Mouse (Mus musculus) liver, adult 2 months (tissue): ENCODE measurements at regions not wholly inside any gene's neighbourhood (a gene's known extent, or its start where the extent isn't known, plus 50 kb on each side); places are given as distances from the start of the nearest gene placed in this dataset.

Experiments
- DNase-seq: peaks from one replicate; pipeline ENCODE4 v3.0.0-alpha.2; 2011; ENCODE audit warnings: low read depth, low spot score; ENCODE audit errors: extremely low read depth
- H3K27ac ChIP-seq: fragments of 200-500 bp; replicated peaks from 2 replicates; pipeline ENCODE4 v1.5.1; 2012; ENCODE audit warnings: low read depth, mild to moderate bottlenecking, control low read depth, inconsistent platforms, low read length; ENCODE audit not compliant: insufficient read depth
- H3K27me3 ChIP-seq: fragments of 200-500 bp; 2 replicates; pipeline ENCODE4 v1.6.1; 2012; ENCODE audit warnings: mild to moderate bottlenecking, moderate library complexity, low read length, inconsistent platforms; ENCODE audit not compliant: control insufficient read depth, insufficient read depth
- H3K36me3 ChIP-seq: fragments of 200-500 bp; 2 replicates; pipeline ENCODE4 v1.6.1; 2012; ENCODE audit warnings: low read length, inconsistent platforms; ENCODE audit not compliant: control insufficient read depth, insufficient read depth
- H3K4me1 ChIP-seq: fragments of 200-500 bp; 2 replicates; pipeline ENCODE4 v1.6.1; 2011; ENCODE audit warnings: low read length; ENCODE audit not compliant: control insufficient read depth, insufficient read depth
- H3K4me3 ChIP-seq: fragments of 200-500 bp; 2 replicates; pipeline ENCODE4 v1.5.1; 2011; ENCODE audit warnings: low read depth, mild to moderate bottlenecking, control low read depth, low read length, moderate library complexity; ENCODE audit not compliant: insufficient read depth
- H3K79me2 ChIP-seq: fragments of 200-500 bp; 2 replicates; pipeline ENCODE4 v1.6.1; 2012; ENCODE audit warnings: inconsistent platforms, mild to moderate bottlenecking, low read length, moderate library complexity; ENCODE audit not compliant: control insufficient read depth, insufficient read depth
- H3K9ac ChIP-seq: fragments of 200-500 bp; 2 replicates; pipeline ENCODE4 v1.6.1; 2012; ENCODE audit warnings: low read depth, mild to moderate bottlenecking, control low read depth, inconsistent platforms, low read length
- CTCF ChIP-seq: fragments of 200-500 bp; IDR thresholded peaks from 2 replicates; pipeline ENCODE4 v1.5.1; 2011; ENCODE audit warnings: low read depth, low read length, control low read depth
- POLR2A ChIP-seq: fragments of 200-500 bp; IDR thresholded peaks from 2 replicates; pipeline ENCODE4 v1.6.1; 2011; ENCODE audit warnings: low read length, control low read depth; ENCODE audit not compliant: insufficient read depth; ENCODE audit errors: extremely low read depth
- WGBS: fragments of 180-500 bp; shearing (Covaris S2); methylation state at CpG from one replicate; pipeline ENCODE4 v1.1.7; 2018; 5-methylcytosine and 5-hydroxymethylcytosine counted together

DNA sequence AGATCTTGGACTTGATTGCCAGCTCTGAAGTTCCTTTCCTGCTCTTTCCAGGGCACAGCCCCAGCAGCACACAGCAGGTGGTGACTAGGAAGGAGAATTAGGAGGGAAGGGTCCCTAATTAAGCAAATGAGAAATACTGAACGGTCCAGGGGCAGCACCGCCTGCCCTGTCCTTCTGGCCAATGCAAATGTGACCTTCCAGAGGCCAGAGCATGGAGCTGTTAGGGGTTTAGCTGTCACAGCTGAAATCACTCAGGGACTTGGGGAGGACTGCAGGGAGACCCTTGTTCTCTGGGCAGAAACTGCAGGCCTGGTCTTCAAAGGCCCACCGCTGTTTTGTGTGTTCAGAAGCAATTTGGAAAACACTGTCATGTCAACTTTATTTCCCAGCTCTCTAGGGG is 400.2 kb upstream of the Got2 start:
- no peak overlapping the region for H3K27ac ChIP-seq
- TF ChIP-seq POLR2A (no peak), CTCF (no peak)
- WGBS = 40% methylated on average over 3 of the region's 3 CpGs
- no peak overlapping the region for H3K9ac ChIP-seq
- DNase-seq = no peak
- no peak overlapping the region for H3K4me3 ChIP-seq
- no peaks in the 10 kb centered on the region for H3K36me3 ChIP-seq
- H3K4me1 ChIP-seq = no peaks in the 10 kb centered on the region
- no peaks in the 10 kb centered on the region for H3K27me3 ChIP-seq
- H3K79me2 ChIP-seq = no peaks in the 10 kb centered on the region

DNA sequence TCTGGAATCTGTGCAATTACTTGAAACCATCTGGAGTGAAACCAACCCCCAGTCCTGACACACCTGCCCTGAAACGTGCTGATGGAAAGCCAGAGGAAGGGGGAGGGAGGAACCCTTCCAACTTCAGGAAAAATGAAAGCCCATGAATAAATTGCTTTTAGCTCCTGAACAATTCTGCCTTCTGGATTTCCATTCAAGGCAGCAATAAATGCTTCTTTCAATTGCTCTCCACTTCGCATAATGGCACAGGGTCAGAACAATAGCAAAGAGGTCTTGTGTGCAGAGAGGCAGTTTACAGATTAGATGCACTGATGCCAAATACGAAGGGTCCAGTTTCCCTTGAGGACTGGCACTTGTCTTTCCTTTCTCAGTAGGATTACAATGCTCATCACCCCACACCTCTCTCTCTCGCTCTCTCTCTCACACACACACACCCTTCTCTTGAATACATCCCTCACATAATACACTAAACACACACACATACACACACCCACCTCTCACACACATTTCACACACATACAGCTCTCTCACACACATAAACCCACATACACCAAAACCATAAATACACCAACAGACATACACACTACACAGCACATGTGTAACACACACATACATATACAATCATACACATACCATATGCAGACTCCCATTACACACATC is 389.3 kb upstream of the Got2 start:
- no peaks in the 10 kb centered on the region for H3K79me2 ChIP-seq
- no peak overlapping the region for H3K27ac ChIP-seq
- H3K4me3 ChIP-seq = no peak overlapping the region
- no peaks in the 10 kb centered on the region for H3K36me3 ChIP-seq
- DNase-seq = no peak
- 69% methylated on average over 4 of the region's 4 CpGs for WGBS
- H3K9ac ChIP-seq = no peak overlapping the region
- no peaks in the 10 kb centered on the region for H3K4me1 ChIP-seq
- no peaks in the 10 kb centered on the region for H3K27me3 ChIP-seq
- TF ChIP-seq POLR2A (no peak), CTCF (no peak)

DNA sequence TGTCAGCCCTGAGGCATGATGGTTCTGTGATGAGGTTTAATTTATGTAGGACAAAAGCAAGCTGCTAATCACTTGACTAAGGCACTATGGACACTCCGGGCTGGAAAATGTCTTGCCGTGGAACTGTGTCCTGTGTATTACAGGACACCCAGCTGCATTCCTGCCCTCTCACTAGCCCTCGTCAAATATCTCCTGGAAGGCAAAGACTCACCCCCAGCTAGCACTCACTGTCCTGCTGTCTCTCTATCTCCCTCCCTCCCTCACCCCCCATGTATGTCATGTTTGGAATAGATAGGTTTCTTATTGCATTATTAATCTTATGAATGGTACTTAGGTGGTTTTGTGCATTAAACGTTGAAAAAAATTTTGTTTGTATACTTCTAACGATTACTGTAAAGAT is 388.7 kb upstream of the Got2 start:
- H3K79me2 ChIP-seq = no peaks in the 10 kb centered on the region
- no peak for DNase-seq
- no peaks in the 10 kb centered on the region for H3K27me3 ChIP-seq
- no peak overlapping the region for H3K9ac ChIP-seq
- TF ChIP-seq POLR2A = no peak
- no peak for TF ChIP-seq CTCF
- WGBS = 71% methylated on average over 5 of the region's 5 CpGs
- H3K4me1 ChIP-seq = no peaks in the 10 kb centered on the region
- H3K36me3 ChIP-seq = no peaks in the 10 kb centered on the region
- H3K4me3 ChIP-seq = no peak overlapping the region
- no peak overlapping the region for H3K27ac ChIP-seq

DNA sequence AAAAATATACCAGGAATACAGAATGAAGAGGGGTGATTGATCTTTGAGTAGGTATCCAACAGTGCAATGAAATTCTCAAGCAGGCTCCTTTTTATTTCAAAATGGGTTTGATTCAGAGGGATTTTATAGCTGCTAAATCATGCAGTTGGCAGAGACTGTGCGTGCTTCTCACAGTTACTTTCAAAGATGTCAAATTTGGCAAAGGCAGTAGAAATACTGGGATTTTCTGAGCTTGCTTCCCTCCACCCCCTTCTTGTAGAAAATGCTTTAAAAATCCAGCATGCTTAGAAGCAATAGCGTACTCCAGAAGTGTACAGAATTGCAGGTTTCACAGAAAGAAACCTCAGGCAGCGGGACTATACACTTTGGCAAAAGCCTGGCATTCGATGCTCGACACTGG is 367.9 kb upstream of the Got2 start:
- no peak overlapping the region for H3K27ac ChIP-seq
- TF ChIP-seq CTCF (no peak), POLR2A (no peak)
- DNase-seq = no peak
- H3K9ac ChIP-seq = no peak overlapping the region
- H3K4me1 ChIP-seq = no peaks in the 10 kb centered on the region
- 85% methylated on average over 5 of the region's 5 CpGs for WGBS
- H3K36me3 ChIP-seq = no peaks in the 10 kb centered on the region
- H3K79me2 ChIP-seq = no peaks in the 10 kb centered on the region
- H3K27me3 ChIP-seq = no peaks in the 10 kb centered on the region
- H3K4me3 ChIP-seq = no peak overlapping the region

DNA sequence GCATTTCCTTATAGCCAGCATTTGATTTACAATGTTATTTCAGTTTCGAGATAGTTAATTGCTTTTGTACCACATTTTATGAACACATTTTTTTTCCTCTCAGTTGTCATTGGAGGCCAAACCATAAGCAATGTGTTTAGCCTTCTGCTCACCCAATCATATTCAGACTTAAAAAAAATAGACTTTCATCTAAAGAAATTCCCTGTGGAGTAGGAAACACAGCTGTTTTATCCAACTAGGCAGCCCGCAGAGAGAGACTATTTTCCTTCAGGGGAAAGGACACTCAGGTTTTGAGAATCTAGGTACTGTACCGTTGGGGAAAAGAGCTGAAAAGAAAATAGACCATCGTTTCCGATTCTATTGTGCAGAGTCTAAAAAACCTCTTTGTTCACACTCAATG is 367.5 kb upstream of the Got2 start:
- Histone ChIP-seq H3K4me3 (no peak overlapping the region), H3K9ac (no peak overlapping the region), H3K27me3 (no peaks in the 10 kb centered on the region), H3K27ac (no peak overlapping the region), H3K36me3 (no peaks in the 10 kb centered on the region), H3K4me1 (no peaks in the 10 kb centered on the region), H3K79me2 (no peaks in the 10 kb centered on the region)
- 76% methylated on average over 5 of the region's 5 CpGs for WGBS
- TF ChIP-seq CTCF = no peak
- no peak for TF ChIP-seq POLR2A
- DNase-seq = no peak

DNA sequence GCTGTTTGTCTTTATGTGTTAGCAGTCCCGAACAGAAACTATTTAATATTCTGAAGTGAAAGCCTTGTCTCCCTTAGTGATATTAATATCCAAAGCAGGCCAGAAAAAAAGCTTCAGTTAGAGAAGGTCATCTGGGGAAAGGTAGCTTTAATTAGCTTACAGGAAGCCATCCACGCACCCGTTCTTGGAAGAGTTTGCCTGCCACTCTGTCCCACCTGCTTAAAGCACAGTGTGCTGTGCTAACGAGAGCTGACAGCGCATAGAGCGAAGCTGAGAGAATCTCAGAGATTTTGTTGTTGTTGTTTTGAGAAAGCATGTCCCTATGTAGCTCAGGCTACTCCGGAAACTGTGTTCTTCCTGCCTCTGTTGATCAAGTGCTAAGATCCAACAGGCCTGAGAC is 357.7 kb upstream of the Got2 start:
- H3K79me2 ChIP-seq = no peaks in the 10 kb centered on the region
- H3K4me3 ChIP-seq = no peak overlapping the region
- no peaks in the 10 kb centered on the region for H3K27me3 ChIP-seq
- H3K4me1 ChIP-seq = no peaks in the 10 kb centered on the region
- TF ChIP-seq CTCF (no peak), POLR2A (no peak)
- WGBS = 75% methylated on average over 7 of the region's 7 CpGs
- DNase-seq = no peak
- no peak overlapping the region for H3K9ac ChIP-seq
- H3K27ac ChIP-seq = no peak overlapping the region
- no peaks in the 10 kb centered on the region for H3K36me3 ChIP-seq
